Mouse (Mus musculus) cerebellum, postnatal 36 days (tissue): ENCODE data around the gene Unkl.
"Not testable (repeated sequence)": the region's sequence is repeated elsewhere in the genome, so short reads cannot be mapped to it uniquely, and the experiment has no call there.

Source experiments
- DNase-seq, 2 experiments: peaks; one replicate each; pipeline ENCODE4 v3.0.0; 2021 to 2022; ENCODE audit warnings: mixed read lengths in 2 of 2

Gene Unkl

GRCm38 (mm10) chr17:25220746-25221145, 32.5 kb downstream of the Unkl start:
- DNase-seq, result no peak

- DNase-seq, result peak; percentile 80 to 84
Measured at GRCm38 (mm10) chr17:25221821-25222503, 33.8 kb downstream of the Unkl start.

- DNase-seq, result peak; percentile 47 to 52
Measured at GRCm38 (mm10) chr17:25222504-25222940, 34.3 kb downstream of the Unkl start.

- peak in 1 of 2 experiments; percentile 42 for DNase-seq
Measured at GRCm38 (mm10) chr17:25222951-25223601, 34.9 kb downstream of the Unkl start.

GRCm38 (mm10) chr17:25224586-25225222, 36.5 kb downstream of the Unkl start:
- DNase-seq, result no peak

- no peak for DNase-seq
Measured at GRCm38 (mm10) chr17:25225659-25226058, 37.5 kb downstream of the Unkl start.

GRCm38 (mm10) chr17:25227991-25228390, 39.8 kb downstream of the Unkl start:
- no peak for DNase-seq

GRCm38 (mm10) chr17:25230014-25230655, 41.9 kb downstream of the Unkl start:
- not testable (repeated sequence) for DNase-seq

- DNase-seq, result no peak
Measured at GRCm38 (mm10) chr17:25230700-25231099, 42.5 kb downstream of the Unkl start.

- not testable (repeated sequence) for DNase-seq
Measured at GRCm38 (mm10) chr17:25231621-25232020, 43.4 kb downstream of the Unkl start.

GRCm38 (mm10) chr17:25235635-25236034, 47.4 kb downstream of the Unkl start:
- no peak for DNase-seq

- DNase-seq, result peak; percentile 84 to 88
Measured at GRCm38 (mm10) chr17:25239695-25240636, 51.8 kb downstream of the Unkl start, which contains the start of the genes Gnptg and Tsr3. TSS of gene Gnptg (minus strand) at chr17:25240124. TSS of gene Tsr3 (plus strand) at chr17:25240170.

- no peak for DNase-seq
Measured at GRCm38 (mm10) chr17:25243131-25243780, 55.1 kb downstream of the Unkl start.

GRCm38 (mm10) chr17:25244239-25244638, 56.0 kb downstream of the Unkl start:
- DNase-seq, result no peak

GRCm38 (mm10) chr17:25248033-25248750, 60.0 kb downstream of the Unkl start:
- DNase-seq, result no peak

- DNase-seq, result no peak
Measured at GRCm38 (mm10) chr17:25250181-25250835, 62.1 kb downstream of the Unkl start.

GRCm38 (mm10) chr17:25252643-25253042, 64.4 kb downstream of the Unkl start:
- DNase-seq, result no peak

- no peak for DNase-seq
Measured at GRCm38 (mm10) chr17:25253760-25254159, 65.6 kb downstream of the Unkl start.

- DNase-seq, result no peak
Measured at GRCm38 (mm10) chr17:25255110-25255509, 66.9 kb downstream of the Unkl start.

GRCm38 (mm10) chr17:25256140-25256754, 68.0 kb downstream of the Unkl start, which contains the start of gene Baiap3:
TSS of gene Baiap3 (minus strand) at chr17:25256364.
- DNase-seq, result no peak
